Mouse (Mus musculus) layer of hippocampus, postnatal 10 days (tissue): ENCODE measurements around the gene Zfp972. TPM values are rescaled to one million over a fixed set of nuclear protein-coding genes. Genes with fewer than 3 reads are reported as not detected.
A peak's percentile ranks its signal among the peaks of the same experiment; 100 is the strongest.
"Not testable (repeated sequence)": the region's sequence is repeated elsewhere in the genome, so short reads cannot be mapped to it uniquely, and the experiment has no call there.

ENCODE experiments used
- DNase-seq, 2 experiments: peaks; one replicate each; pipeline ENCODE4 v3.0.0; 2021; ENCODE audit warnings: low spot score in 2 of 2
- long read RNA-seq: library from polyadenylated mRNA; stranded (forward); transcript quantifications from one replicate; pipeline ENCODE4 v2.0.0, GENCODE M21; 2023
- total RNA-seq, 2 experiments: library from RNA; stranded (reverse); gene quantifications; 2 replicates each; pipeline ENCODE4 v1.2.3; 2021

The Zfp972 gene
- total RNA-seq, result not detected
- long read RNA-seq, result 0 reads

GRCm38 (mm10) chr2:177925563-177926103 is at the start of gene Zfp972:
Gene Zfp972, minus strand, starts transcription at chr2:177925613.
- DNase-seq, result not testable (repeated sequence)

- DNase-seq, result not testable (repeated sequence)
Observed at GRCm38 (mm10) chr2:177974814-177975213, 49.4 kb upstream of the Zfp972 start.

GRCm38 (mm10) chr2:177957145-177957544 is 31.7 kb upstream of the Zfp972 start, which contains the start of gene Gm14326:
Gene Gm14326, minus strand, starts transcription at chr2:177957297.
- peak; percentile 69 to 77 for DNase-seq

DNA sequence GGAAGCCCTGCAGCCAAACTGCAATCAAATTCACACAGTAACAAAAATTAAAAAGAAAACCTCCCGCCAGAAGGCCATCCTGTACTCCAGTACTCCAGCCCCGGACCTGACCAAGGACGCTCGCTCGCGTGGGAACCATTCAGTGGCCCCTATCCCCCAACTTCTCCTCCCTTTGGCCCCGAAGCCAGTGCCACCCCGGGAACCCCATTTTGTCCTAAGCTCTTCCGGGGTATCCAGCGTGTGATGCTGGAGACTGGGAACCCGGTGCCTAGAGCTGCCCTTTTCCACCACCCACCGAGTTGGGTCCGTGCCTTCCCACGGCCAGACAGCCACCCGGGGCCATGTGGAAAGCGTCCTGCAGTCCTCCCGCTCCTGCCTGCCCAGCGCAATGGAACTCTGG is 31.3 kb upstream of the Zfp972 start:
- DNase-seq, result peak; percentile 34 to 44

GRCm38 (mm10) chr2:177903276-177903675 is 22.1 kb downstream of the Zfp972 start:
- not testable (repeated sequence) for DNase-seq

- not testable (repeated sequence) for DNase-seq
Observed at GRCm38 (mm10) chr2:177898171-177898570, 27.2 kb downstream of the Zfp972 start.

DNA sequence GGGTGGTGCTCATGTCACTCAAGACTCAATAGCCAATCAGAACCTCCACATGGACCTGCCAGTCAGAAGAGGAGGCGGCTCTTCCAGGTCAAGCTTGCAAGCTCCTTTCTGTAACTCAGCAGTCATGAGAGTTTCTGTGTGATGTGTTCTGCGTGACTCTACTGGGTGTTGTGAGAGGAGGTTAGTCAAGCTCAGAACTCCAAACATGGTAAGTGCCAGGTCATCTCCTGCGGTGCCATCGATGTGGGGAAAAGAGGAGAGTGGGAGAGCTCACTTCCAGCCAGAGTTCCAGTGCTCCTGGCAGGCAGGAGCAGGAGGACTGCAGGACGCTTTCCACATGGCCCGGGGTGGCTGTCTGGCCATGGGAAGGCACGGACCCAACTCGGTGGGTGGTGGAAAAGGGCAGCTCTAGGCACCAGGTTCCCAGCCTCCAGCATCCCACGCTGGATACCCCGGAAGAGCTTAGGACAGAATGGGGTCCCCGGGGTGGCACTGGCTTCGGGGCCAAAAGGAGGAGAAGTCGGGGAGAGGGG is 28.3 kb downstream of the Zfp972 start, which contains the start of gene Gm14327:
Gene Gm14327 (plus strand): TSS at position 51 of the 533 bp plus-strand sequence.
- not testable (repeated sequence) for DNase-seq

DNA sequence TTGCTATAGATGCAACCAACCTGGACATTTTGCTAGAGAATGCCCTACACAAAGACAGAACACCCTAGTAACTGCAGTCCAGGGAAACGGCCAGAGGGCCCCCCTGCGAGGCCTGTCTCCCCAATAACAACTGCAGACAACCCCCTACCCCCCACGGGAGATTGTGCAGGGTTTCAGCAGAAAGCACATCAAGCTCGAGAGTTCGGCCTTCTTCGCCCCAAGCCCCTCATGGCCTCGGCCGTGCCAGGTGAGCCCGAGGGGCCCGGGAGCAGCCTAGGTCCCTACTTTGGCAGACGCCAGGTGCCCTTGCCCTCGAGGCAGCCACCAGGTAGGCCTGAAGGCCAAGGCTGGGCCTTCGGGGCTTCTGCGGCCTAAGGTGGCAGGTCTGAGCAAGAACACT is 37.7 kb downstream of the Zfp972 start:
- not testable (repeated sequence) for DNase-seq

- DNase-seq, result not testable (repeated sequence)
Observed at GRCm38 (mm10) chr2:177862254-177862653, 63.2 kb downstream of the Zfp972 start.

Other genes starting within 250 kb of the Zfp972 start
- gene Gm14322, start 166.3 kb downstream of the Zfp972 start, total RNA-seq, result 10 to 100 TPM; 31.5 to 32.7 TPM
- 100 to 1,000 TPM; 151 to 154 TPM for gene Gm14325, start 85.3 kb downstream of the Zfp972 start, total RNA-seq
- gene Gm14327, start 28.5 kb downstream of the Zfp972 start, total RNA-seq, result 1 to 10 TPM; 6.4 to 8.4 TPM
- gene Gm14326, start 31.7 kb upstream of the Zfp972 start, total RNA-seq, result 10 to 100 TPM; 47.4 to 48.3 TPM
- 10 to 100 TPM; 28.8 to 30.5 TPM for gene Zfp971, start 97.7 kb upstream of the Zfp972 start, total RNA-seq
- gene Zfp931, start 152.9 kb upstream of the Zfp972 start, total RNA-seq, result 10 to 100 TPM; 19.0 to 23.8 TPM
- 100 to 1,000 TPM; 113 to 115 TPM for gene Phactr3, start 193.4 kb upstream of the Zfp972 start, total RNA-seq